Mouse (Mus musculus): ENCODE measurements around the gene Adat3.

DNA sequence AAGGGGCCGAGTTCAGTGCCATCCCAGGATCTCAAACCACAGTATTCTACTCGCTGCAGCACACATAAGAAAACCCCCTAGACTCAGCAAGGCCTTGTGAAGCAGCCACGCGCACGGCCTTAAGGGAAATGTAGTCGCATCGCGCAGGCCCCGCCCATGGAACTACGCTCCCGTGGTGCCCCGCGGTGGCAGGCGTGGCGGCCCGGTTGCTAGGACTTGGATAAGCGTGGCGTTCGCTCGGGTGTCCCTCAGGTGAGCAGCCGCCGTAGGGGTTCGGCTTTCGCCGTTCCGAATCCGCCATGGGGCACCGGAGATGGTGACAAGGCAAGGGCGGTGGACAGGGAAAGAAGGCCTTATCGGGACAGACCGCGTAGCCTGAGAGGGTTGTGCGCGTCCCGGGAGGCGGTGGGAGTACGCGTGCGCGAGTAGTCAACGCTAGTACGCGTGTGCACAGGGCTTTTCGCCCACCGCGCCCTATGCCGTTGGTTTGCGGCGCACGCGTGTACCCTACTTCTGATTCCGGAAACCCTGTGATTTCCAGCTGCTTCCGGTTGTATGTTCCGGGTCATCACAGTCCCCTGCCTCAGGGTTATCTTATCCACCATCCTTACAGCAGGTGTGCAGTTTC lies at the start of gene Adat3, which contains the start of gene Scamp4:
- TF ChIP-seq POLR2A (IDR thresholded peaks at IDR 0.05; ENCODE audit: low read depth, low read length) (peak; percentile 42), CTCF (IDR thresholded peaks at IDR 0.05; ENCODE audit: extremely low read depth, insufficient read depth, insufficient read length, insufficient replicate concordance) (no peak)

Measured in spleen, adult 2 months (tissue).